Mouse (Mus musculus) intestine, embryonic 14.5 days (tissue): ENCODE data around the gene Sprn. TPM values are rescaled to one million over a fixed set of nuclear protein-coding genes. Genes with fewer than 3 reads are reported as not detected.
A peak's percentile ranks its signal among the peaks of the same experiment; 100 is the strongest.

Experiments used
- ATAC-seq: fragments of 200-750 bp; cut with Nextera tagmentation; replicated peaks from 2 replicates; pipeline ENCODE4 v1.8.0; 2017; ENCODE audit warnings: low read depth, moderate number of reproducible peaks, moderate TSS enrichment, moderate library complexity; ENCODE audit not compliant: low FRiP score, low TSS enrichment
- DNase-seq: peaks from one replicate; pipeline ENCODE4 v3.0.0-alpha.2; 2018; ENCODE audit warnings: low spot score
- H3K27ac ChIP-seq: fragments of 300-500 bp; sonication (generic); 2 replicates; pipeline ENCODE4 v1.5.1; 2014; ENCODE audit warnings: low read depth, mild to moderate bottlenecking, control low read depth
- H3K27me3 ChIP-seq: fragments of 300-500 bp; sonication (generic); replicated peaks from 2 replicates; pipeline ENCODE4 v1.6.1; 2014; ENCODE audit warnings: low read length, control low read depth; ENCODE audit not compliant: control insufficient read depth, insufficient read depth
- H3K36me3 ChIP-seq: fragments of 300-500 bp; sonication (generic); 2 replicates; pipeline ENCODE4 v1.6.1; 2014; ENCODE audit warnings: low read length, control low read depth; ENCODE audit not compliant: control insufficient read depth, insufficient read depth
- H3K4me1 ChIP-seq: fragments of 300-500 bp; sonication (generic); replicated peaks from 2 replicates; pipeline ENCODE4 v1.6.1; 2014; ENCODE audit warnings: low read length, control low read depth, mixed read lengths; ENCODE audit not compliant: control insufficient read depth, insufficient read depth
- H3K4me2 ChIP-seq: fragments of 300-500 bp; sonication (generic); 2 replicates; pipeline ENCODE4 v1.6.1; 2014; ENCODE audit warnings: low read length
- H3K4me3 ChIP-seq: fragments of 300-500 bp; sonication (generic); 2 replicates; pipeline ENCODE4 v1.5.1; 2014; ENCODE audit warnings: low read depth, low read length, control low read depth, mixed read lengths
- H3K9ac ChIP-seq: fragments of 300-500 bp; sonication (generic); 2 replicates; pipeline ENCODE4 v1.6.1; 2014; ENCODE audit warnings: mild to moderate bottlenecking, low read length
- H3K9me3 ChIP-seq: fragments of 300-500 bp; sonication (generic); 2 replicates; pipeline ENCODE4 v1.6.1; 2016; ENCODE audit warnings: low read length, control low read depth; ENCODE audit not compliant: control insufficient read depth
- WGBS: fragments of 180-500 bp; shearing (Covaris S2); extraction: QIAGEN DNeasy Blood & Tissue Kit; methylation state at CpG from one replicate; pipeline ENCODE4 v1.1.7; 2014; 5-methylcytosine and 5-hydroxymethylcytosine counted together
- polyA plus RNA-seq: library from polyadenylated mRNA; unstranded; fragments of >200 nt; fragmentation: Nextera tagmentation; extraction: Ambion mirVana; gene quantifications from 2 replicates; pipeline ENCODE4 v1.2.1, GENCODE M21; 2014

The Sprn gene
- polyA plus RNA-seq, 1 experiment from 2014 or later = 0.72 TPM

DNA sequence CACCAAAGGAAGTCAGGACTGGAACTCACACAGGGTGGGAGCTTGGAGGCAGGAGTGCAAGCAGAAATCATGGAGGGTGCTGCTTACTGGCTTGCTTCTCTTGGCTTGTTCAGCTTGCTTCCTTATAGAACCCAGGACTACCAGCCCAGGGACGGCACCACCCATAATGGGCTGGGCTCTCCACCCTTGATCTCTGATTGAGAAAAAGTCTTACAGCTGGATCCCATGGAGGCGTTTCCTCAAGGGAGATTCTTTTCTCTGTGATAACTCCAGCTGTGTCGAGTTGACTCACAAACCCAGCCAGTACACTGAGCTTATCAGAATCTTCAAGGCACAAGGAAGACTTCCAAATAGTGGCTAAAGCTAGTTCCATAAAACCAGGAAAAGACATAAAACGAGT lies 31.9 kb downstream of the Sprn start:
- Histone ChIP-seq H3K27ac (no peak overlapping the region), H3K27me3 (no peaks in the 10 kb centered on the region)

GRCm38 (mm10) chr7:140121338-140121910 lies 33.3 kb downstream of the Sprn start:
- no peak for DNase-seq
- Histone ChIP-seq H3K36me3 (no peaks in the 10 kb centered on the region), H3K4me1 (peaks cover 4% of the 10 kb centered on the region; the same call in 1 of the 2 replicates), H3K4me2 (no peak overlapping the region), H3K4me3 (no peak overlapping the region), H3K9me3 (no peaks in the 10 kb centered on the region), H3K27me3 (no peaks in the 10 kb centered on the region), H3K27ac (no peak overlapping the region), H3K9ac (no peak overlapping the region)
- 73% methylated on average over 13 of the region's 13 CpGs for WGBS
- no peak for ATAC-seq

More for the DNA sequence above, 31.9 kb downstream of the Sprn start:
- Histone ChIP-seq H3K4me3 (no peak overlapping the region), H3K9ac (no peak overlapping the region), H3K9me3 (no peaks in the 10 kb centered on the region), H3K36me3 (no peaks in the 10 kb centered on the region), H3K4me1 (peaks cover 6% of the 10 kb centered on the region; the same call in 1 of the 2 replicates), H3K4me2 (no peak overlapping the region)
- 33% methylated on average over 4 of the region's 4 CpGs for whole genome bisulfite sequencing
- ATAC-seq (no peak), DNase-seq (peak; percentile 53)

DNA sequence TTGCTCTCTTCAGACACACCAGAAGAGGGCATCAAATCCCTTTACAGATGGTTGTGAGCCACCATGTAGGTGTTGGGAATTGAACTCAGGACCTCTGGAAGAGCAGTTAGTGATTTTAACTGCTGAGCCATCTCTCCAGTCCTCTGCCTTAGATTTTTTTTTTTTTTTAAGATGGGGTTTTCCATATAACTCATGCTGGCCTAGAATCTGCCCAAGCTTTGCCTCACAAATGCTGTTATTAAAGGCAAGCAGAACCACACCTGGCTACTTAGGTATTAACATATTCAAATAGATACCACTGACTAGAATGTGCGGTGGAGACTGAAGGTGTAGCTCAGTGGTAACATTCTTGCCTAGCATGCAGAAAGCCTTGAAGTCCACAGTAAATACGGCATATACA lies 34.2 kb downstream of the Sprn start:
- Histone ChIP-seq H3K4me2 (no peak overlapping the region), H3K27me3 (no peaks in the 10 kb centered on the region), H3K9ac (no peak overlapping the region), H3K9me3 (no peaks in the 10 kb centered on the region), H3K27ac (no peak overlapping the region), H3K4me1 (peaks cover 4% of the 10 kb centered on the region; the same call in 1 of the 2 replicates), H3K4me3 (no peak overlapping the region), H3K36me3 (no peaks in the 10 kb centered on the region)
- ATAC-seq (no peak), DNase-seq (no peak)
- WGBS = 93% methylated on average over 2 of the region's 2 CpGs

DNA sequence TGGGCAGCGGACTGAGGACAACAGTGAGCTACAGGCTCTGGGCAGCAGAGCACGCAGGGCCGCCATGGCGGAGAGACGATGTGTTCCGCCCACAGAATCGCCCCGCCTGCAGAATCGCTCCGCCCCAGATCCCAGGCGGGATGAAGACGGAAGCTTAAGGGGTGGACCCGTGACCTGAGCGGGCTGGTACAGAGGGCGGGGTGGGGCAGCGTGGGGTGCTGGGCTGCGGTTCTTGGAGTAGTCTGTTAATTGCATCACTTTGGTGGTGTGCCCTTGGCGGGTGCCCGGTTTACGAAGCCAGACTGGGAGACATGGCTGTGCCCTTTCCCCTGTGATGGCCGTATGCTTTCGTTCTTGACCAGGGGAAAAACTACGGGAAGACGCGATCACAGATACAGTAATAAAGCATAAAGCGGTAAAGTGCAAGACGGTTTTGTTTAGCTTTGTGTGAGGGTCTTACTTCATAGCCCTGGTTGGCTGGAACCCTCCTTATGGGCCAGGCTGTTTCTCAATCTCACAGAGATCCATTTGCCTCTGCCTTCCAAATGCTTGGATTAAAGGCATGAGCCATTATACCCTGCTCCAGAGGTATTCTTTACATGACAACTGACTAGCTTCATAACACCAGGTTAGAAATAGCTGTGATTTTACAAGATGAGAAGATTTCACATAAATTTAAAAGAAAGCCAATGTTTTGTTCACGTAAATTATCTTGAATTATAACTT lies 38.2 kb downstream of the Sprn start, which contains the start of gene Echs1:
TSS of gene Echs1 (minus strand) at position 148 of the 726 bp plus-strand sequence.
- Histone ChIP-seq H3K9me3 (no peaks in the 10 kb centered on the region), H3K36me3 (peaks cover 16% of the 10 kb centered on the region), H3K27ac (peak within 1 kb of the TSS; percentile 71), H3K4me3 (peak within 1 kb of the TSS; percentile 77), H3K27me3 (no peaks in the 10 kb centered on the region), H3K4me2 (peak within 1 kb of the TSS; percentile 93), H3K9ac (peak within 1 kb of the TSS; percentile 65), H3K4me1 (peaks cover 4% of the 10 kb centered on the region; the same call in 1 of the 2 replicates)
- ATAC-seq = peak; percentile 94
- DNase-seq = peak; percentile 89
- WGBS = 3% methylated on average over 28 of the region's 28 CpGs

DNA sequence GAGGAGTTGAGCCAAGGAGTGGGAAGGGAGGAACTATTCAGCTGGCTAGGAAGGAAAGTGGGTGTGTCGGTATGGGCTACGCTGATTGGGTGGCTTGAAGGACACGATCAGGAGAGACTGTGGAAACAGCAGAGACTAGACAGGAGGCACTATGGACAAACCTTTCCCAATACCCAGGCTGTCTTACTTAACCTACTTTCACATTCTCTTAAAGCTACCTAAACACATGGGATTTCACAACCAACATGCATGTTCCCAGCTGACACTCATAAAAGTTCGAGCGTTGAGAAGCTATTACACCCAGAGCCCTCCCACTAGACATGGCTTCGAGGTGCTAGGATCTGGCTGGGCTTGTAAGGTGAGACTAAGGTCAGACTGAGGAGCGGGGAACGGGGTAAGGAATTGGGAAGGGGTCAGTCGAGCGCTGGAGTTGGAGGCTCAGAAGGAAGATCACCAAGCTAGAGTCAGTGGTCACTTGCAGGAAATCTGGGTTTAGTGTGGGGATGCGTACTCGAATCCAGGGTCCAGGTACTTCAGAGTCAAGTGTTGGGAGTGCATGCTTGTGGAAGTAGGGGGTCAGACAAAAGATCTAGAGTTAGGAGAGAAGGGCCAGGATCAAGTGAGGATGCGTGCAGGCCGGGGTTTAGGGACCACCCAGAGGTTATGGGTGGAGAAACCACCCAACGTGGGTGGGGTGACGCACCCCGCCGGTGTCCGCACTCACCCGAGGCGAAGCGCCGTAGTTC lies 38.9 kb downstream of the Sprn start, which contains the start of gene Paox:
TSS of gene Paox (plus strand) at position 217 of the 746 bp plus-strand sequence.
- Histone ChIP-seq H3K4me3 (peak within 1 kb of the TSS; percentile 77), H3K9ac (peak within 1 kb of the TSS; percentile 65), H3K9me3 (no peaks in the 10 kb centered on the region), H3K4me1 (peaks cover 4% of the 10 kb centered on the region; the same call in 1 of the 2 replicates), H3K27me3 (no peaks in the 10 kb centered on the region), H3K27ac (peak within 1 kb of the TSS; percentile 71), H3K36me3 (peaks cover 23% of the 10 kb centered on the region), H3K4me2 (peak within 1 kb of the TSS; percentile 93)
- WGBS = under 1% methylated on average over 23 of the region's 23 CpGs
- DNase-seq (peak; percentile 67), ATAC-seq (peak; percentile 80)

GRCm38 (mm10) chr7:140111943-140112342 lies 42.7 kb downstream of the Sprn start:
- no peak overlapping the region for H3K9ac ChIP-seq
- peaks cover 61% of the 10 kb centered on the region for H3K36me3 ChIP-seq
- DNase-seq = no peak
- H3K4me1 ChIP-seq = peaks cover under 1% of the 10 kb centered on the region; the same call in 1 of the 2 replicates
- no peaks in the 10 kb centered on the region for H3K9me3 ChIP-seq
- no peak for ATAC-seq
- no peak overlapping the region for H3K4me3 ChIP-seq
- 78% methylated on average over 3 of the region's 3 CpGs for WGBS
- no peak overlapping the region for H3K4me2 ChIP-seq
- no peaks in the 10 kb centered on the region for H3K27me3 ChIP-seq
- H3K27ac ChIP-seq = no peak overlapping the region

- no peak overlapping the region for H3K4me3 ChIP-seq
- H3K9me3 ChIP-seq = no peaks in the 10 kb centered on the region
- no peak overlapping the region for H3K27ac ChIP-seq
- H3K27me3 ChIP-seq = no peaks in the 10 kb centered on the region
- no peak overlapping the region for H3K4me2 ChIP-seq
- DNase-seq (no peak), ATAC-seq (no peak)
- no peak overlapping the region for H3K9ac ChIP-seq
- peaks cover 44% of the 10 kb centered on the region for H3K36me3 ChIP-seq
- 84% methylated on average over 4 of the region's 4 CpGs for WGBS
- peaks cover 5% of the 10 kb centered on the region; the same call in 1 of the 2 replicates for H3K4me1 ChIP-seq
Measured at GRCm38 (mm10) chr7:140104009-140104408, 50.7 kb downstream of the Sprn start.

DNA sequence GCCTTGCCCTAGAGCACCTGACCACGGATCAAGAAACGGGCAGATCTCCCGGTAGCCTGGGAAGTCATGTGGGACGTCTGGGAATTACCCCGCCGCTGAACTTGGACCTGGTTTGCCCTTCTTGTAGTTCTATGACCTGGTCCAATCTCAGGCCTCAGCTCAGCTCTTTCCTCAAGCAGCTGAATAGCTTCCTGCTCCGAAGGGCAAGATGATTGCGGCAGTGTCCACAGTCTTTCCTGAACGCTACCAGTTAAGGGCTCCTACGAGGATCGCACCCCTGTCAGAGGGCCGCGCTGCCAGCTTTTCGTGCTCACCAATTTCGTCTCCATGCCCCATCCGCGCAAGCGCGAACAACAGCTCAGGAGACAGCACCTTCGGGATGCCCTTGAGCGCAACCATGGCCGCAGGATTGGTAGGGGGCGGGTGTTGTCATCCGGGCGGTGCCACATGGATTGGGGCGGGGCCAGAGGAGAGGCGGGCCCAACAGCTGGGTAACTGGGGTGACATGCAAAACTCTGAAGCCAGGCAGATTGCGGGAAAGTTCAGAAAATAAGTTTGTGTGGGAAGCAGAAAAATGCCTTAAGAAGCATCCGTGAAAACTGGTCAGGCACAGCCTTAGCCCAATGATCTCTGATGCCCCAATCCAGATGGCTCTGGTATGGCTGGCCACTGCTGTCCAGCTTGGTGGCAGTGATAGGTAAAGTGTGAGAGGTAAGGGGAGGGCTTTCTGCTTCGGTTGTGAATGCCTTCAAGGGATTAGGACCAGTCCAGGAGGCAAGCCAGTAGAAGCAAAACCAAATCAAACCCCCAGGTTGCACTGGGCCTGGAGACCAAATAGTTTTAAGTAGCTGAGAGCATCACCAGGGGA lies 52.5 kb downstream of the Sprn start, which contains the start of gene Fuom:
TSS of gene Fuom (minus strand) at position 449 of the 868 bp plus-strand sequence.
- peaks cover 5% of the 10 kb centered on the region; the same call in 1 of the 2 replicates for H3K4me1 ChIP-seq
- H3K9ac ChIP-seq = peak within 1 kb of the TSS; percentile 48
- DNase-seq (peak; percentile 84), ATAC-seq (peak; percentile 90)
- H3K27ac ChIP-seq = no peak within 1 kb of the TSS
- peaks cover 26% of the 10 kb centered on the region for H3K36me3 ChIP-seq
- H3K9me3 ChIP-seq = no peaks in the 10 kb centered on the region
- H3K4me3 ChIP-seq = peak within 1 kb of the TSS; percentile 48
- peak within 1 kb of the TSS; percentile 76 for H3K4me2 ChIP-seq
- no peaks in the 10 kb centered on the region for H3K27me3 ChIP-seq
- 0% methylated on average over 30 of the region's 30 CpGs for WGBS
